Mouse (Mus musculus) CH12.LX (cell line): ENCODE measurements around the gene Ces4a. TPM values are rescaled to one million over a fixed set of nuclear protein-coding genes. Genes with fewer than 3 reads are reported as not detected.

Source experiments
- DNase-seq: peaks from one replicate; pipeline ENCODE4 v3.0.0-alpha.2; 2013; ENCODE audit errors: extremely low read depth
- H3K27ac ChIP-seq: 2 replicates; pipeline ENCODE4 v1.5.1; 2012; ENCODE audit warnings: low read depth, mild to moderate bottlenecking, control low read depth, moderate library complexity; ENCODE audit not compliant: insufficient read depth
- H3K27me3 ChIP-seq: replicated peaks from 2 replicates; pipeline ENCODE3; 2012; ENCODE audit warnings: inconsistent platforms
- H3K36me3 ChIP-seq, 2 experiments: replicated peaks in 1 of 2; 2 replicates each; pipeline versions ENCODE3 to v1.6.1; 2012; ENCODE audit warnings: inconsistent platforms in 1 of 2, low read length in 1 of 2, mild to moderate bottlenecking in 1 of 2, mixed read lengths in 1 of 2, moderate library complexity in 1 of 2; ENCODE audit not compliant: control insufficient read depth in 1 of 2, insufficient read depth in 1 of 2
- H3K4me1 ChIP-seq, 2 experiments: 2 replicates each; pipeline ENCODE4 v1.6.1; 2012; ENCODE audit warnings: inconsistent platforms in 1 of 2, moderate library complexity in 1 of 2; ENCODE audit not compliant: insufficient read depth in 2 of 2, control insufficient read depth in 1 of 2
- H3K4me2 ChIP-seq: 2 replicates; pipeline ENCODE4 v1.6.1; 2012; ENCODE audit warnings: low read depth, mild to moderate bottlenecking, control low read depth; ENCODE audit not compliant: poor library complexity, insufficient read depth, severe bottlenecking
- H3K4me3 ChIP-seq, 3 experiments: fragments of 150-350 bp in 1 of 3; sonication (generic) in 1 of 3; replicated peaks in 1 of 3; 2 replicates each; pipeline versions ENCODE3 to v1.5.1; 2011 to 2012; ENCODE audit warnings: low read depth in 2 of 3, low read length in 2 of 3, mild to moderate bottlenecking in 2 of 3, moderate library complexity in 2 of 3, control low read depth in 1 of 3, improper control_type of control experiment in 1 of 3, inconsistent platforms in 1 of 3, mixed read lengths in 1 of 3; ENCODE audit not compliant: poor library complexity in 1 of 3
- H3K79me2 ChIP-seq: replicated peaks from 2 replicates; pipeline ENCODE4 v1.6.1; 2012; ENCODE audit warnings: mild to moderate bottlenecking, moderate library complexity; ENCODE audit not compliant: control insufficient read depth, poor library complexity, insufficient read depth, severe bottlenecking; ENCODE audit errors: extremely low read depth
- H3K9ac ChIP-seq: 2 replicates; pipeline ENCODE4 v1.6.1; 2012; ENCODE audit warnings: low read depth, mild to moderate bottlenecking, control low read depth, moderate library complexity; ENCODE audit not compliant: insufficient read depth
- H3K9me3 ChIP-seq: replicated peaks from 2 replicates; pipeline ENCODE3; 2012; ENCODE audit warnings: low read length, inconsistent platforms, mixed read lengths
- BHLHE40 ChIP-seq: IDR thresholded peaks from 2 replicates; pipeline ENCODE4 v1.6.1; 2011; ENCODE audit warnings: mild to moderate bottlenecking, low read depth, low read length, improper control_type of control experiment
- CHD1 ChIP-seq: IDR thresholded peaks from 2 replicates; pipeline ENCODE4 v1.6.1; 2012; ENCODE audit warnings: low read depth, low read length, improper control_type of control experiment, inconsistent platforms
- CHD2 ChIP-seq: IDR thresholded peaks from 2 replicates; pipeline ENCODE4 v1.6.1; 2011; ENCODE audit warnings: low read length, improper control_type of control experiment
- CTCF ChIP-seq, 2 experiments: IDR thresholded peaks in 1 of 2; conservative IDR thresholded peaks in 1 of 2; 2 replicates each; pipeline ENCODE4 v1.5.1; 2011 to 2012; ENCODE audit warnings: low read depth in 2 of 2, low read length in 2 of 2, improper control_type of control experiment in 1 of 2, inconsistent platforms in 1 of 2, mild to moderate bottlenecking in 1 of 2, moderate library complexity in 1 of 2
- E2F4 ChIP-seq: IDR thresholded peaks from 2 replicates; pipeline ENCODE4 v1.6.1; 2011; ENCODE audit warnings: low read depth, low read length, improper control_type of control experiment; ENCODE audit not compliant: insufficient replicate concordance
- ELF1 ChIP-seq: IDR thresholded peaks from 2 replicates; pipeline ENCODE4 v1.6.1; 2014; ENCODE audit warnings: low read depth, mild to moderate bottlenecking, inconsistent platforms, low read length, improper control_type of control experiment
- ETS1 ChIP-seq: conservative IDR thresholded peaks from 2 replicates; pipeline ENCODE4 v1.6.1; 2012; ENCODE audit warnings: low read depth, mild to moderate bottlenecking, inconsistent platforms, low read length, improper control_type of control experiment, moderate library complexity
- HCFC1 ChIP-seq: IDR thresholded peaks from 2 replicates; pipeline ENCODE4 v1.6.1; 2012; ENCODE audit warnings: low read depth, mild to moderate bottlenecking, inconsistent platforms, low read length, improper control_type of control experiment
- IRF4 ChIP-seq: IDR thresholded peaks from 2 replicates; pipeline ENCODE4 v1.6.1; 2014; ENCODE audit warnings: low read depth, mild to moderate bottlenecking, inconsistent platforms, low read length, improper control_type of control experiment
- JUN ChIP-seq: IDR thresholded peaks from 2 replicates; pipeline ENCODE4 v1.6.1; 2011; ENCODE audit warnings: low read depth, mild to moderate bottlenecking, low read length, improper control_type of control experiment, moderate library complexity; ENCODE audit not compliant: insufficient read depth
- KAT2A ChIP-seq: IDR thresholded peaks from 2 replicates; pipeline ENCODE4 v1.6.1; 2012; ENCODE audit warnings: low read length, improper control_type of control experiment, inconsistent platforms; ENCODE audit not compliant: insufficient replicate concordance
- MAZ ChIP-seq: IDR thresholded peaks from 2 replicates; pipeline ENCODE4 v1.6.1; 2012; ENCODE audit warnings: low read depth, mild to moderate bottlenecking, inconsistent platforms, low read length, improper control_type of control experiment, moderate library complexity
- MEF2A ChIP-seq: IDR thresholded peaks from 2 replicates; pipeline ENCODE4 v1.6.1; 2014; ENCODE audit warnings: low read depth, mild to moderate bottlenecking, inconsistent platforms, low read length, improper control_type of control experiment, borderline replicate concordance
- MXI1 ChIP-seq: IDR thresholded peaks from 2 replicates; pipeline ENCODE4 v1.6.1; 2011; ENCODE audit warnings: mild to moderate bottlenecking, low read depth, low read length, improper control_type of control experiment
- NELFE ChIP-seq: IDR thresholded peaks from 2 replicates; pipeline ENCODE4 v1.6.1; 2011; ENCODE audit warnings: low read depth, low read length, improper control_type of control experiment
- NRF1 ChIP-seq: IDR thresholded peaks from 2 replicates; pipeline ENCODE4 v1.6.1; 2014; ENCODE audit warnings: low read depth, mild to moderate bottlenecking, inconsistent platforms, low read length, improper control_type of control experiment, moderate library complexity
- POLR2A ChIP-seq: IDR thresholded peaks from 2 replicates; pipeline ENCODE4 v1.6.1; 2011; ENCODE audit warnings: low read depth, mild to moderate bottlenecking, improper control_type of control experiment, low read length
- RAD21 ChIP-seq: IDR thresholded peaks from 2 replicates; pipeline ENCODE4 v1.6.1; 2011; ENCODE audit warnings: low read depth, mild to moderate bottlenecking, low read length, improper control_type of control experiment, moderate library complexity
- RCOR1 ChIP-seq: conservative IDR thresholded peaks from 2 replicates; pipeline ENCODE4 v1.6.1; 2012; ENCODE audit warnings: low read depth, mild to moderate bottlenecking, inconsistent platforms, low read length, improper control_type of control experiment
- SIN3A ChIP-seq: IDR thresholded peaks from 2 replicates; pipeline ENCODE4 v1.6.1; 2012; ENCODE audit warnings: low read length, improper control_type of control experiment, inconsistent platforms
- TBP ChIP-seq: conservative IDR thresholded peaks from 2 replicates; pipeline ENCODE4 v1.6.1; 2011; ENCODE audit warnings: low read depth, low read length, improper control_type of control experiment
- TCF12 ChIP-seq: IDR thresholded peaks from 2 replicates; pipeline ENCODE4 v1.6.1; 2014; ENCODE audit warnings: low read depth, mild to moderate bottlenecking, inconsistent platforms, low read length, improper control_type of control experiment
- ZC3H11A ChIP-seq: IDR thresholded peaks from 2 replicates; pipeline ENCODE4 v1.6.1; 2012; ENCODE audit warnings: low read depth, mild to moderate bottlenecking, inconsistent platforms, low read length, improper control_type of control experiment
- ZKSCAN1 ChIP-seq: IDR thresholded peaks from 2 replicates; pipeline ENCODE4 v1.6.1; 2012; ENCODE audit warnings: low read depth, inconsistent platforms, low read length, improper control_type of control experiment, borderline replicate concordance
- ZMIZ1 ChIP-seq: IDR thresholded peaks from 2 replicates; pipeline ENCODE4 v1.6.1; 2012; ENCODE audit warnings: low read depth, mild to moderate bottlenecking, inconsistent platforms, low read length, improper control_type of control experiment
- dilution Hi-C: fragments of 300-500 bp; cut with MboI; formaldehyde crosslinking; loops from 2 replicates; pipeline ENCODE4 v1.14.3; 2020; ENCODE audit warnings: low sequenced_read_pairs; ENCODE audit not compliant: extremely low pct_unique_long_range_greater_than_20kb, extremely low pct_ligation_motif_present
- in situ Hi-C: fragments of 300-500 bp; cut with MboI; formaldehyde crosslinking; loops from 3 replicates; pipeline ENCODE4 v1.14.3; 2019; ENCODE audit warnings: low sequenced_read_pairs, low pct_ligation_motif_present, low pct_unique_long_range_greater_than_20kb, mixed read lengths
- polyA plus RNA-seq: library from polyadenylated mRNA; unstranded; fragments of >175 nt; gene quantifications from 2 replicates; pipeline ENCODE4 v1.2.1, GENCODE M21; 2012; ENCODE audit warnings: low read depth; ENCODE audit not compliant: insufficient read length
- total RNA-seq, 2 experiments: library from RNA; depleted of rRNA; stranded (reverse); fragments of 300-350 nt in 1 of 2; fragments of >200 nt in 1 of 2; gene quantifications; 2 replicates each; pipeline ENCODE4 v1.2.3; 2012 to 2014

Ces4a gene
- total and polyA plus RNA-seq, 3 experiments, result not detected

GRCm38 (mm10) chr8:105170381-105171115 lies 38.9 kb downstream of the Ces4a start, which contains the start of gene Cbfb:
Gene Cbfb (plus strand): TSS chr8:105170674.
- peak within 1 kb of the TSS; percentile 76 for H3K27ac ChIP-seq
- peaks cover 4 to 17% of the 10 kb centered on the region in 2 experiments for H3K36me3 ChIP-seq
- peak within 1 kb of the TSS; percentile 86 to 95 (median 87) for H3K4me3 ChIP-seq
- peaks cover 4 to 24% of the 10 kb centered on the region in 2 experiments for H3K4me1 ChIP-seq
- dilution Hi-C loops, result no loop called here
- TF ChIP-seq BHLHE40, result 0 out of 2 replicates have a peak, but pooled peaks have one; percentile 21
- no peak; the same call in 1 of the 2 replicates for TF ChIP-seq TBP
- no peak for TF ChIP-seq IRF4
- TF ChIP-seq CTCF (conservative IDR thresholded peaks at IDR 0.05 in 1 of 2, IDR thresholded peaks at IDR 0.05 in 1 of 2; ENCODE audit: low read depth in 2 of 2, low read length in 2 of 2), result no peak
- TF ChIP-seq HCFC1, result peak; percentile 29; the same call in 1 of the 2 replicates
- TF ChIP-seq NRF1, result peak; percentile 95
- no peak for TF ChIP-seq MEF2A
- 0 out of 2 replicates have a peak, but pooled peaks have one; percentile 26 for TF ChIP-seq ETS1
- TF ChIP-seq RCOR1, result 0 out of 2 replicates have a peak, but pooled peaks have one; percentile 61
- no peak; the same call in 1 of the 2 replicates for TF ChIP-seq CHD1
- peak; percentile 43; the same call in 1 of the 2 replicates for TF ChIP-seq E2F4
- TF ChIP-seq ELF1, result peak; percentile 70
- peak; percentile 88; the same call in 1 of the 2 replicates for TF ChIP-seq SIN3A
- TF ChIP-seq ZMIZ1, result no peak; the same call in 1 of the 2 replicates
- TF ChIP-seq POLR2A, result peak; percentile 61
- TF ChIP-seq KAT2A, result no peak
- peak; percentile 65; the same call in 1 of the 2 replicates for TF ChIP-seq TCF12
- no peak for TF ChIP-seq CHD2
- TF ChIP-seq RAD21, result no peak
- no peak for TF ChIP-seq ZC3H11A
- TF ChIP-seq NELFE, result peak; percentile 31; the same call in 1 of the 2 replicates
- TF ChIP-seq JUN, result no peak
- peak; percentile 57; the same call in 1 of the 2 replicates for TF ChIP-seq MAZ
- TF ChIP-seq MXI1, result no peak; the same call in 1 of the 2 replicates
- TF ChIP-seq ZKSCAN1, result no peak
- peak within 1 kb of the TSS; percentile 82 for H3K4me2 ChIP-seq
- peaks cover 37% of the 10 kb centered on the region for H3K79me2 ChIP-seq
- no peaks in the 10 kb centered on the region for H3K27me3 ChIP-seq
- DNase-seq, result peak; percentile 96
- H3K9me3 ChIP-seq, result no peaks in the 10 kb centered on the region
- in situ Hi-C loops, result no loop called here
- H3K9ac ChIP-seq, result peak within 1 kb of the TSS; percentile 92
